Mouse (Mus musculus): ENCODE results near the gene Ikbkg.
"Not testable (repeated sequence)": the region's sequence is repeated elsewhere in the genome, so short reads cannot be mapped to it uniquely, and the experiment has no call there.

Gene Ikbkg

GRCm38 (mm10) chrX:74392535-74393443, at the start of gene Ikbkg, which contains the start of gene Fam3a:
Gene Ikbkg, plus strand, starts transcription at chrX:74393290.
Gene Fam3a, minus strand, starts transcription at chrX:74393272.
- peak; percentile 91 for DNase-seq (ENCODE audit: low read depth)

DNA sequence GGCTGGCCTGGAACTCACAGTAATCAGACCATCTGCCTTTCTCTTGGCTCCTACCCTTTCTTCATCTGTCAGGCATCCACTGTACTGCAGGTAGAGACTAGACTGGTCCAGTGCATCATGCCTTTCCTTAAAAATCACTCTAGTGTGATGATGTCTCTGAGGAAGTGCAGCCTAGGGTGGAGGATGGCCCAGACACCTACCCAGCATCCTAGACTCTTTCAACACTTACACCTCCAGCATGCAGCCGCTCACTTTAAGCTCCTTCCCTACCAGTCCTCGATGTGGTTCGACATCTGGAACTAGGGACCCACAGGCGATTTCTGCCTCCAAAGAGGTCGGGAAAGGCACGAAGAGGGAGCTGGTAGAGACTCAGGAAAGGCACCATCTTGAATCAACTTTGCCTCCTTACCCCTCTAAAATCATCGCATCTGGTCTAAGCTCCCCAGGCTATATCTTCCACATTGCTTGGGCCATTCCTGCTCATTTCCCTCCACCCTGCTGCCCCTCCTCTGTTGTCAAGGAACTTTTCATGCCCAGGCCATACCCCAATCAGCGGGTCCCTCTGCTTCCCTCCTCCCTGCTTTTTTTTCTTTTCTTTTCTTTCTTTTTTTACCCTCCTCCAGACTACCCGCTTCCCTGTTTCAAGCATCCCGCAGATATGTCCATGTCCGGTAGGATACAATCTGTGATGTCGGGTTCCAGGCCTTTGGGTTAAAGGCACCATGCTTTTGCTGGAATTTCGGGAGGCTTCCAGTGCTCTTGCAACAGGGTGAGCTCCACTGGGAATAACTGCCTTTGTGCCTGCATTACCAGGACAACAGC, 40.2 kb upstream of the Ikbkg start:
- peak; percentile 12 for DNase-seq (ENCODE audit: low read depth)

- DNase-seq (ENCODE audit: low read depth): peak; percentile 84
Measured at GRCm38 (mm10) chrX:74353467-74353770, 39.7 kb upstream of the Ikbkg start, which contains the start of gene Lage3. Gene Lage3, minus strand, starts transcription at chrX:74353618.

- DNase-seq (ENCODE audit: low read depth): not testable (repeated sequence)
Measured at GRCm38 (mm10) chrX:74357069-74357468, 36.0 kb upstream of the Ikbkg start.

DNA sequence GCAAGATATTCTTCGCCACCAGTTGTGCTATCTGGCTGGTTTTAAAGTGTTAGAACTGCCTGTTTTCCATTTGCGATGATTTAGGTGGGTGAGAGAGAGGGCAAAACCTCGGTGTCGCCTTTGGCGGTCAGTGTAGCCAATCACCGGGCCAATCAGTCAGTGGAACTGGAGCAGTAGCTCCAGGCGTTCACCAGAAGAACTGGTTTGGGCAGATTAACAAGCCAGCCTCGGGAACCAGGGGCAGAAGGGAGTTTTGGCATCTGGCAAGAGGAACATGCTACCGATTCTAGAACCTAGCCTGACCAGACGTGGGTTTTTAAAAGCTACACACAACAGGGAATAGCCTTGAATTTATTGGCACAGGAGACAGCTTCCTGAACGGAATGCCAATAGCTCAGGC, 33.9 kb upstream of the Ikbkg start:
- no peak for DNase-seq (ENCODE audit: low read depth)

- DNase-seq (ENCODE audit: low read depth): no peak
Measured at GRCm38 (mm10) chrX:74367512-74367911, 25.6 kb upstream of the Ikbkg start.

- DNase-seq (ENCODE audit: low read depth): peak; percentile 61
Measured at GRCm38 (mm10) chrX:74368209-74368909, 24.7 kb upstream of the Ikbkg start.

DNA sequence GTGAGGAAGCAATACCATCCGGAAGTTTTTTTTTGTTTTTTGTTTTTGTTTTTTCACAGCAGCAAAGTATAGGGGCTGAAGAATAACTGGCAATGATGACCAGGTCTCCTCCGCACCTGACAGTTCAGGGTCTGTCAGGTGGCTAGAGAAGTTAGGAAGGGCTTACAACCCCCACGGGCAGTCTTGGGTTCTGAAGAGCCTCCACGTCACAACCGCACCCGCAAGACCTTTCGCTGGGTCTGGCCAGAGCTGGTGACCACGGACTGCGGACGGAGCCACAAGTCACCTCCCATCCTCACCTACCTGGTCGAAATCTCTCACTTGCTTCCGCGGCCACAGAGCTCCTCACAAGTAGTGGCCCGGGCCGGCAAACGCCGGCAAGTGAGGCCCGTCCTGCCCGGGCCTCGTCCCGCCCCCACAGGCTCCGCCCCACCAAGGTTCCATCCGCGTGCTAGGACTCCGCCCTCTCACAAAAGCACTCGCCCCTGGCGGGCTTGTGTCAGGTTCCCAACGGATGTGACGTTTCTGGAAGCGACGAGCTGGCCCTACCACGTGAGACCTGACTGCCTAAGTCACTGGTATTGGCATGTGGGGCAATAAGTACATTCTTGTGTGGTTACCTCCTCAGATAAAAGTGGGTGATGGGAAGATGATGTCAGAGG, 20.1 kb upstream of the Ikbkg start, which contains the start of the genes Ubl4a and Slc10a3:
Gene Ubl4a (minus strand): TSS at position 331 of the 662 bp plus-strand sequence.
Gene Slc10a3 (minus strand): TSS at position 462 of the 662 bp plus-strand sequence.
- DNase-seq (ENCODE audit: low read depth): peak; percentile 91

DNA sequence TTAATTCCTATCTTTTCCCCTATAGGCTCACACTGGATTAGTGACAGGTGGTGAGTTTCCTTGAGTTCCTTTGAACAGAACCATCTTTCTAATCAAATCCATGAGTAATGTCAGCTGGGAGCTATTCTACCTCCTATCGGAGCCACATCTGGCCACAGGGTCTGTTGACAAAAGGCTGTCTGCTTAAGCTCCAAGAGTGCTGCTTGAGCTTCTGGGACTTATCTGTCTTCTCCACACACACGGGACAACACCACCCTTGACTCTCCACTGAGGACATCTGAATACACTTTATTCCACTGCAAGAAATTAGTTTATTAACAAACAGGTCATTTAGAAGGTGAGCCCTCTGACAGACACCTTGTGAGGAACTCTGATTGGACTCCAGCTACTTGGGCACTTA, 8.6 kb upstream of the Ikbkg start:
- no peak for DNase-seq (ENCODE audit: low read depth)

- DNase-seq (ENCODE audit: low read depth): no peak
Measured at GRCm38 (mm10) chrX:74388153-74388552, 4.9 kb upstream of the Ikbkg start.

DNA sequence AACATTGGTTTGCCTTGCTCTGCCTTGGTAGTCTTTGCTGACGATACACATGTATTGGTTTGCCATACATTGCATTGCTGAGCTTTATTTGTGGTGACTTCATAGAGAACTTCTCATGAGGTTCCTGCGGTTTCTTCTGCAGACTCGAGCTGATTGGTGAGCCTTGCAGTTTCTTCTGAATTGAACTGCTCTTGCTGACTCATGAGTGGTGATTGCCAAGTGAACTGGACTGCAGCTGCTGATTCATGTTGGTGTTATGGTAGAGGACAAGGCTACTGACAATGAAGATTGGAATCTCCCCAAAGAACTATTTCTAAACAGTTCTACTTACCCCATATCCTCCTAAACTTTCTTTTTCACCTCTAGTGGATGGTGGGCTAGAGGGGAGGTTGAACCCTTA, 7.0 kb downstream of the Ikbkg start:
- no peak for DNase-seq (ENCODE audit: low read depth)

GRCm38 (mm10) chrX:74408340-74408739, 15.2 kb downstream of the Ikbkg start:
- no peak for DNase-seq (ENCODE audit: low read depth)

DNA sequence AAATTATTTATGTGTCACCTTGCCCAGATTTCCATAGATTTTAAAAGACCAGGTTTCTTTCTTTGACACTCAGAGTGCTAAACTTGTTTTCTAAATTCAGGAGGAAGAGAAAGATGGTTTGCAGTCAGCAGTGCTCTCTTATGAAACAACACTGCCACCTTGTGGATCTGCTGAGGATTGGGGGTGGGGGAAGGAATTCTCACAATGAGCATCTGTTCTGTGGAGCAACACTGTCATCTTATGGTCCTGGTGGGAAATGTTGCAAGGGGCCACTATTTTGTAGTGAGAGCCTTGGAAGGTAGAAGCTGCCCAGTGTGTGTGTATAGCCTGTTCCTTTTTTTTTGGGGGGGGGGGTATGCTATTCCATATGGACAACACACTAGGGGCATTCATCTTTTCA, 20.3 kb downstream of the Ikbkg start:
- DNase-seq (ENCODE audit: low read depth): peak; percentile 84

- DNase-seq (ENCODE audit: low read depth): no peak
Measured at GRCm38 (mm10) chrX:74424443-74424842, 31.4 kb downstream of the Ikbkg start.

- DNase-seq (ENCODE audit: low read depth): no peak
Measured at GRCm38 (mm10) chrX:74425195-74425594, 32.1 kb downstream of the Ikbkg start.

DNA sequence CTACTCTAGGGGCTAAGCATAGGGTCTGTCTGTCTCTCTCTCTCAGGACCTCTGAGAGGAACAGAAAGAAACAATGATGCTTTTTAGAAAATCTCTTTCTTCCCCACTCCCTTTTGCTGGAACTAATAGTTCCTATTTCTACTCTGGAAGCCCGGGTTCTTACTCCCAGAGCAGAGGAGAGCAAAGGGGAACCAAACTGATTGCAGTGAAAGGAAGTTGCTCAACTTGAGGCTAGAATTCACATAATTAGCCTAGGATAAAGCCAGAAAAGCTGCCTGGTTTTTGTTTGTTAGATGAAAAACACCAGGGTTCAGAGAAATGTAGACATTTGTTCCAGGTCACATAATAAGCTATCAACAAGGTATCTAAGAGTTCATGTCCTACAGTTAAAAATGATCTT, 33.2 kb downstream of the Ikbkg start:
- no peak for DNase-seq (ENCODE audit: low read depth)

- no peak for DNase-seq (ENCODE audit: low read depth)
Measured at GRCm38 (mm10) chrX:74427116-74427515, 34.0 kb downstream of the Ikbkg start.

- no peak for DNase-seq (ENCODE audit: low read depth)
Measured at GRCm38 (mm10) chrX:74428146-74428825, 35.2 kb downstream of the Ikbkg start.

- peak; percentile 94 for DNase-seq (ENCODE audit: low read depth)
Measured at GRCm38 (mm10) chrX:74428826-74429276, 35.8 kb downstream of the Ikbkg start, which contains the start of gene G6pdx. Gene G6pdx, minus strand, starts transcription at chrX:74429194.

GRCm38 (mm10) chrX:74429290-74429821, 36.3 kb downstream of the Ikbkg start:
- DNase-seq (ENCODE audit: low read depth): peak; percentile 84

Data from naive thymus-derived CD4-positive, alpha-beta T cell, adult 2 months (primary cell).